Mouse (Mus musculus): ENCODE measurements around the gene Git2.

DNA sequence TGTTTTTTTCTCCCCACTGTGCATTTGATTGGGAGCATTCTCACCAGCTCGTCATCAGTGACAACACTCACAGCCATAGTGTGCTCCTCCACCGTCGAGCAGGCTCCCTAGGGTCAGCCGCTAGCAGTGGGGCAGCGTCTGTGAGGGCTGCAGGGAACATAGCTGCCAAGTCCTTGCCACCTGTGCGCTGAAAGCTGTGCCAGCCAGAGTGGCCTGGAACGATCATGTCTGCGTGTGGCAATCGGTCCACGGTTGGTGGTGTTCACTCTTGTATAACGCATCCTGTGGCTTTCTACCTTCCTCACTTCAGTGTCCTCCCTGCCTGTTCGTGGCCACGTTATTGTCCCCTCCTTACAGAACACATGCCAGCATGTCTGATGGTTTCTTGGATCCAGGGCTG lies 56.8 kb downstream of the Git2 start:
- TF ChIP-seq ZNF384 (IDR thresholded peaks at IDR 0.05; ENCODE audit: low read depth, low read length) (no peak), HCFC1 (IDR thresholded peaks at IDR 0.05; ENCODE audit: borderline replicate concordance, insufficient read depth, low read length) (no peak), ZC3H11A (IDR thresholded peaks at IDR 0.05; ENCODE audit: borderline replicate concordance, low read depth, low read length) (no peak), MAFK (IDR thresholded peaks at IDR 0.05; ENCODE audit: insufficient read depth, low read depth, low read length) (no peak)

All from ES-E14 (cell line).